Mouse (Mus musculus) kidney, adult 10 weeks (tissue): Measurements from ENCODE around the gene Atg7. TPM values are rescaled to one million over a fixed set of nuclear protein-coding genes. Genes with fewer than 3 reads are reported as not detected.

Source experiments
- polyA plus RNA-seq: library from polyadenylated mRNA; stranded (reverse); fragments of 350-450 nt; fragmentation: Illumina TruSeq; extraction: RNeasy Lipid Tissue Mini Kit (QIAGEN cat#74804); gene quantifications from one replicate; pipeline ENCODE4 v1.2.3, GENCODE M21; 2014; ENCODE audit warnings: low read depth, low replicate concordance

Gene Atg7
- 5.9 TPM for polyA plus RNA-seq

GRCm38 (mm10) chr6:114642601-114643528 is at the start of gene Atg7:
Gene Atg7, plus strand, starts transcription at chr6:114643097.

Other genes with a start within 250 kb of the Atg7 start
- not detected for gene Hrh1, start 245.2 kb upstream of the Atg7 start, polyA plus RNA-seq